Mouse (Mus musculus) brain, embryonic 14.5 days (tissue): ENCODE data around the gene Gstt2.

Experiments used
- CTCF ChIP-seq: fragments of 200-500 bp; IDR thresholded peaks from 2 replicates; pipeline ENCODE4 v1.5.1; 2012; ENCODE audit warnings: inconsistent platforms, mild to moderate bottlenecking, moderate library complexity, borderline replicate concordance; ENCODE audit not compliant: insufficient read depth, insufficient read length; ENCODE audit errors: extremely low read depth
- POLR2A ChIP-seq: fragments of 200-500 bp; IDR thresholded peaks from 2 replicates; pipeline ENCODE4 v1.6.1; 2012; ENCODE audit warnings: mild to moderate bottlenecking, inconsistent platforms, borderline replicate concordance; ENCODE audit not compliant: poor library complexity, insufficient read depth, insufficient read length, severe bottlenecking; ENCODE audit errors: extremely low read depth

DNA sequence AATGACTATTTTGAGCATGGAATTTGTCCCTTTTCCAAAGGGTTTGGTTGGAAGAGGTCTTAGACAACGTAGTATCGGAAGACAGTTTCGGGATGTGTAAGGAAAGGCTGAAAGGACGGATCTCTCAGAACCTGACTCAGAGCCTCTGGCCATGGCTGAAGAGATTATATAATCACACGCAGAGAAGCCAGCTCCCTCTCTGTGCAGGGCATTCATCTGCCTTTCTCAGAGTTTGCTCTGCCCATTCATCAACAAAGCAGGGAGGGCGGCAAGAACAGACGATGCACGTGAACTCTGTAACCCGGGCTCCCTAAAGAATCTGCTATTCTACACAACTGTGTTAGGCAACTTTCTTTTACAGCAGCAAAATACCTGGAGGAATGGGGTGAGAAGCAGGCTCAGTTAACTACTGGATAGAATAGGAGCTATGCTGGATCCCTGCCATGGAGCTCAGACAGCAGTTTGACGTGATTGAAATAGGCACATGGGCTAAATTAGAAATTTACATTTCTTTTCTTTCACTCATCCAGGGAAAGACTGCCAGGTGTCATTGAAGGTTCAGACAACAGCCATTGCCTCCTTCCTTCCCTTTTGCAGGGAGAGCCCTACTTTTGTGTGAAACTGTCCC, 36.4 kb upstream of the Gstt2 start:
- no peak for TF ChIP-seq CTCF
- TF ChIP-seq POLR2A = no peak
